ENCODE assay signal across 8 mouse cellular contexts in the genomic region with DNA sequence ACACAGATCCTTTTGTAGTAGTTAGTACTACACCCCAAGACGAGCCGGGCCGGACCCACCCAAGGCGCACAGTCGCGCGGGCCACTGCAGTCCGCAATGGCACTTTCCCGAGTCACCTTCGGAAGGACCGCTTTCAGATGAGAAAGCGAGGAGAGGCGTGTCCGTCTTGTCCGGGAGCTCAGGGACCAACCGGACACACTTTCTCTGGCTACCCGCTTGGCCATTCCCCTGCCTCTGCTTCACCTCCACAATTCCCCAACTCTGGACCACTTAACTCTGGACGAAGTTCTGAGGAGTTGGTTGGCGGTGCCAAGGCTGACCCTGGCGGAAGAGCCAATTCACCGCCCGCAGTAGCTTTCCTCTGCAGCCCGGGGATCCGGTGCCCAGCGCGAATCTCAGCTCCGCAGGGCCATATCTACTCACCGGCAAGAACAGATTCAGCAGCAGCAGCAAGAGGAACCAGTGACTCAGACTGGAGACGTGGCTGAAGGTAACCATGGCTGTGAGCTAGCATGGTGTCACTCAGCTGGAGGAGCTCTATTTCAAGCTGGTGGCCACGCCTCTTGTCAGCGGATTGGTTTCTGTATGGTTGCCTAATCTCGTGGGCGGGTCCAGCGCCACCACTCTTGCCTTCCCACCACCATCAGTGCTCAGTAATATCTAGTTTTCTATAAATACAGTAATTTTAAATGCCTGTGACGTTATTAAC. TPM values are rescaled to one million over a fixed set of nuclear protein-coding genes. Genes with fewer than 3 reads are reported as not detected.
DNase-seq lines count a peak whose midpoint lies in the region; ATAC-seq and TF ChIP-seq lines count a peak whose summit lies in the region.

Gene Tnfrsf23, minus strand, starts transcription at position 514 of the 709 bp plus-strand sequence.

- H3K4me1 ChIP-seq in heart, embryonic 14.5 days (ENCODE audit: control insufficient read depth in 2 of 2, insufficient read depth in 2 of 2, low read length in 2 of 2) = peaks cover 0 to 2% of the 10 kb centered on the region in 2 experiments; a peak in 1 of 4 replicates
- no peaks in the 10 kb centered on the region for H3K4me1 ChIP-seq in liver, embryonic 11.5 days (replicated peaks; ENCODE audit: control insufficient read depth, insufficient read depth, low read length)
- H3K4me1 ChIP-seq in stomach, embryonic 15.5 days = no peaks in the 10 kb centered on the region

- H3K79me2 ChIP-seq in myocyte (ENCODE audit: control insufficient read depth, insufficient read depth) = no peaks in the 10 kb centered on the region

- H3K9ac ChIP-seq in heart, embryonic 14.5 days (ENCODE audit: low read length) = peak within 1 kb of the TSS; percentile 28
- H3K9ac ChIP-seq in liver, embryonic 11.5 days (ENCODE audit: low read depth, low read length) = no peak within 1 kb of the TSS
- H3K9ac ChIP-seq in stomach, embryonic 15.5 days = no peak within 1 kb of the TSS

- peak within 1 kb of the TSS; percentile 69 for H3K4me2 ChIP-seq in heart, embryonic 14.5 days (ENCODE audit: low read length)
- peak within 1 kb of the TSS; percentile 71 for H3K4me2 ChIP-seq in liver, embryonic 11.5 days
- H3K4me2 ChIP-seq in myocyte (ENCODE audit: low read depth) = peak within 1 kb of the TSS; percentile 80
- H3K4me2 ChIP-seq in stomach, embryonic 15.5 days = peak within 1 kb of the TSS; percentile 93

- DNase-seq in 416B (ENCODE audit: low read depth) = peak; percentile 96
- peak; percentile 73 to 78 for DNase-seq in adrenal gland, adult 18-20 months (ENCODE audit: low spot score in 2 of 2)
- peak; percentile 26 for DNase-seq in fat pad, adult 2 months (ENCODE audit: extremely low read depth, low read depth, low spot score)
- DNase-seq in kidney, postnatal 10 days = peak; percentile 83
- DNase-seq in liver, embryonic 11.5 days (ENCODE audit: low spot score) = peak; percentile 50

- H3K4me3 ChIP-seq in heart, embryonic 14.5 days (ENCODE audit: control insufficient read depth in 1 of 2, insufficient read depth in 1 of 2, low read depth in 1 of 2, low read length in 2 of 2) = peak within 1 kb of the TSS; percentile 38 to 60
- H3K4me3 ChIP-seq in liver, embryonic 11.5 days (ENCODE audit: low read depth, low read length) = peak within 1 kb of the TSS; percentile 38
- peak within 1 kb of the TSS; percentile 31 for H3K4me3 ChIP-seq in myocyte
- peak within 1 kb of the TSS; percentile 47 for H3K4me3 ChIP-seq in stomach, embryonic 15.5 days (replicated peaks)

- peaks cover 32% of the 10 kb centered on the region for H3K36me3 ChIP-seq in heart, embryonic 14.5 days (ENCODE audit: control insufficient read depth, insufficient read depth, low read length)
- no peaks in the 10 kb centered on the region for H3K36me3 ChIP-seq in liver, embryonic 11.5 days (ENCODE audit: control insufficient read depth, insufficient read depth, low read length)
- H3K36me3 ChIP-seq in myocyte (ENCODE audit: control insufficient read depth, insufficient read depth) = peaks cover 7% of the 10 kb centered on the region
- peaks cover 11% of the 10 kb centered on the region; the same call in 1 of the 2 replicates for H3K36me3 ChIP-seq in stomach, embryonic 15.5 days

- ATAC-seq in heart, embryonic 14.5 days (ENCODE audit: insufficient number of reproducible peaks, insufficient read depth, low FRiP score, low read depth) = peak; percentile 84
- ATAC-seq in liver, embryonic 11.5 days (replicated peaks; ENCODE audit: low FRiP score) = peak; percentile 87
- ATAC-seq in stomach, embryonic 15.5 days (ENCODE audit: insufficient read depth, low FRiP score, low read depth) = peak; percentile 93

- no peaks in the 10 kb centered on the region for H3K27me3 ChIP-seq in heart, embryonic 14.5 days (ENCODE audit: control insufficient read depth, insufficient read depth, low read length)
- no peaks in the 10 kb centered on the region; the same call in 1 of the 2 replicates for H3K27me3 ChIP-seq in liver, embryonic 11.5 days (replicated peaks; ENCODE audit: control insufficient read depth, insufficient read depth, low read length)
- no peaks in the 10 kb centered on the region for H3K27me3 ChIP-seq in myocyte (ENCODE audit: control insufficient read depth, insufficient read depth, insufficient read length)
- no peaks in the 10 kb centered on the region for H3K27me3 ChIP-seq in stomach, embryonic 15.5 days (replicated peaks)

- 3% methylated on average over 35 of the region's 35 CpGs for WGBS in heart, embryonic 14.5 days
- 5% methylated on average over 35 of the region's 35 CpGs for WGBS in liver, embryonic 11.5 days
- 2% methylated on average over 35 of the region's 35 CpGs for WGBS in stomach, embryonic 15.5 days

- peak; percentile 98 for TF ChIP-seq POLR2A in myocyte (IDR thresholded peaks at IDR 0.05; ENCODE audit: insufficient read length, low read depth)

- 0 out of 4 replicates have a peak within 1 kb of the TSS, but pooled peaks of 1 of the 2 experiments have one; percentile 3 for H3K27ac ChIP-seq in heart, embryonic 14.5 days (replicated peaks in 1 of 2; ENCODE audit: control insufficient read depth in 1 of 2, insufficient read depth in 1 of 2, low read depth in 2 of 2, low read length in 2 of 2)
- H3K27ac ChIP-seq in liver, embryonic 11.5 days (ENCODE audit: low read depth, low read length) = no peak within 1 kb of the TSS
- H3K27ac ChIP-seq in stomach, embryonic 15.5 days = peak within 1 kb of the TSS; percentile 44; the same call in 1 of the 2 replicates

- no peaks in the 10 kb centered on the region for H3K9me3 ChIP-seq in heart, embryonic 14.5 days (ENCODE audit: control insufficient read depth, low read length)
- H3K9me3 ChIP-seq in liver, embryonic 11.5 days (ENCODE audit: control insufficient read depth, low read length) = no peaks in the 10 kb centered on the region
- no peaks in the 10 kb centered on the region for H3K9me3 ChIP-seq in stomach, embryonic 15.5 days

- H3ac ChIP-seq in myocyte (ENCODE audit: control insufficient read depth, insufficient read length) = peak within 1 kb of the TSS; percentile 11

TF ChIP-seq in myocyte, 11 proteins besides CTCF, POLR2A, EP300 and RAD21:
- TF ChIP-seq POLR2AphosphoS2 (IDR thresholded peaks at IDR 0.05; ENCODE audit: insufficient read length, low read depth) (peak; percentile 98), MYOD1 (IDR thresholded peaks at IDR 0.05; ENCODE audit: control insufficient read depth in 1 of 3, insufficient read length in 2 of 3, low read depth in 2 of 3) (peak in 1 of 3 experiments; percentile 10), REST (IDR thresholded peaks at IDR 0.05; ENCODE audit: insufficient read depth, insufficient read length) (no peak), CEBPB (IDR thresholded peaks at IDR 0.05; ENCODE audit: insufficient read depth, poor library complexity, severe bottlenecking) (peak; percentile 66; the same call in 1 of the 2 replicates)

RNA-seq across cellular contexts. Expression of gene Tnfrsf23, which starts in this region (rescaled TPM):
- total RNA-seq in adrenal gland, adult 18-20 months (2021) = 1 to 10 TPM; 2.8 to 3.7 TPM
- polyA plus RNA-seq in heart, embryonic 14.5 days (2014; fragmentation: Nextera tagmentation; extraction: Ambion mirVana) = 1.3 and 2.2 TPM in 2 replicates
- polyA plus RNA-seq in liver, embryonic 11.5 days (2014; fragmentation: Nextera tagmentation; extraction: Ambion mirVana) = 0.17 and 0.34 TPM in 2 replicates
- 25.7 TPM for polyA plus RNA-seq in myocyte (2012; fragmentation: generic; extraction: Trizol)
- polyA plus RNA-seq in stomach, embryonic 15.5 days (2015; fragmentation: Nextera tagmentation; extraction: Ambion mirVana) = 1.9 and 3.4 TPM in 2 replicates

Comparison
In these comparisons a context has a peak if more than half of its experiments do, and no peak if none do; other contexts are left out.
1. Peak in DNase-seq, ATAC-seq, H3K4me3 ChIP-seq and H3K4me2 ChIP-seq in liver, embryonic 11.5 days; RNA of the gene not detected or under 1 TPM.
2. DNase-seq: peak in every context shown above with its lines; median percentile 96 in 416B; 83 in kidney, postnatal 10 days; 76 in adrenal gland, adult 18-20 months; 50 in liver, embryonic 11.5 days; 26 in fat pad, adult 2 months.